Mouse (Mus musculus): ENCODE data around the gene Zswim3.

The Zswim3 gene

DNA sequence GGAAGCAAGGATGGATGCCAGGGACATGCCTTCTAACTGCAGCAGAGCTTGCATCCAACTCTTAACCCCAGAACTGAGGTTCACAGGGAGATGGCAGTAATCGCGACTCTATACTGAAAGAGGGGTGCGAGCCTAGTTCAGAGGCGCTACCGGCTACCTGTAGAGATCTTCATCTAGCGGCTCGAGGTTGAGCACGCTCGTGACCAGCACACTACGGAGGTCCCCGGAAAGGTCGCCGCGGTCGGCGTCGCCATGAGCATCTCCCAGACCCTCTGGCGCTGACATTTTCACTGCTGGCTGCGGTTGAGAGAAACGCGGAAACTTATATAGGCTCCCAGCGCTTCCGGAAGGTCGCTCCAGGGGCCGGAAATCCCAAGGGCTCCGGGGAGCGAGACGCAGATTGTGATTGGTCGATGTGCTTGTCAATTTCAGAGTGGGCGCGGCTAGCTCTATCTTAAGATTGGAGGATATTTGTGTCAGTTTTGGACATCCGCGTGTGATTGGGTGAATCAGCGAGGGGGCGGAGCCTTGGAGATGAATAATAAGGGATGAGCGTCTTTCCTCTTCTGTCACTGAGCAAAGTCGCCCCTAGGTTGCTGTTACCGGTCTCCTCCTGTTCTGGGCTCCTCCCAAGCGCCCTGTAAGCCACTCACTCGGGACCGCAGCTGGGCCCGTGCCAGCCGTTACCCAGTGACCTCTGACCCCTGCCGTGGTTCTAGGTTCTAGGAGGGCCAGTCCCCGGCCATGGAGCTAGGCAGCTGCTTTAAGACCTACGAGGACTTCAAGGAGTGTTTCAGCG is at the start of gene Zswim3, which contains the start of gene Acot8:
Gene Zswim3, plus strand, starts transcription at position 566 of the 799 bp plus-strand sequence.
Gene Acot8, minus strand, starts transcription at position 350 of the 799 bp plus-strand sequence.
- WGBS = under 1% methylated on average over 47 of the region's 47 CpGs

DNA sequence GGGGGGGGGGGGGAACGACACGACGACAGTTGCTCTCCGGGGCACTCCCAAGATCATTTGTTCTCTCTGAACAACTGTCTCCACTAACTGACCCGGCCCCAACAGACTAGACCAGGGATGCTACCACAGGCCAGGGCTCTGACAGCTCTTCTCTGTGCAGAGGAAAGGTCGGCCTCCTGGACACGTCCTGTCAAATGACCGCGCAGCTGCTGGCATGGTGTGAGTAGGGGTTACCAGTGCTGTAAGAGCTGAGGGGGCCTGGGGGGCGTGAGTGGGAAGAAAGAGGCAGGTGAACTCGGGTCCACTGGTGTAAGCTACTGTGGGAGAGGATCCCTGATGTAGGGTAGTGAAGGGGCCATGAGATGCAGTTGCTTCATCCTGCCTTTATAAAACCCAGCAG is 47.1 kb upstream of the Zswim3 start:
- WGBS = 93% methylated on average over 11 of the region's 11 CpGs

DNA sequence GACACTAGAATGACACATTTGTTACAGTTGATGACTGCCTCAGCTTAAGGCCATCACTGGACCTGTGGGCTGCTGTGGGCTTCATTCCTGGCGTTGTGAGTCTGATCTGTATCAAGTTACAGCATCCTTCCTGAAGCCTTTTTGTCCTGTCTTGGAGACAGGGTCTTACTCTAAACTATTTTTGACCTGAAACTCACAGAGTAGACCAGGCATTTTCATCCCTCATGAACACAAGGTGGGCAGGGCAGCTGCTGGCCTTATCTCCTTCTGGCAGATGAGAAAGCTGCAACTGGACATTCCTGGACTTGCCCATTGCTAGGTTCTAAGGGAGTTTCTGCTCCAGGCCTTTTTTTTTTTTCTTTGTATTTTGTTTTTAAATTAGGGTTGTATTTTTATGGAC is 46.2 kb upstream of the Zswim3 start:
- WGBS = 73% methylated on average over 1 of the region's 1 CpGs

DNA sequence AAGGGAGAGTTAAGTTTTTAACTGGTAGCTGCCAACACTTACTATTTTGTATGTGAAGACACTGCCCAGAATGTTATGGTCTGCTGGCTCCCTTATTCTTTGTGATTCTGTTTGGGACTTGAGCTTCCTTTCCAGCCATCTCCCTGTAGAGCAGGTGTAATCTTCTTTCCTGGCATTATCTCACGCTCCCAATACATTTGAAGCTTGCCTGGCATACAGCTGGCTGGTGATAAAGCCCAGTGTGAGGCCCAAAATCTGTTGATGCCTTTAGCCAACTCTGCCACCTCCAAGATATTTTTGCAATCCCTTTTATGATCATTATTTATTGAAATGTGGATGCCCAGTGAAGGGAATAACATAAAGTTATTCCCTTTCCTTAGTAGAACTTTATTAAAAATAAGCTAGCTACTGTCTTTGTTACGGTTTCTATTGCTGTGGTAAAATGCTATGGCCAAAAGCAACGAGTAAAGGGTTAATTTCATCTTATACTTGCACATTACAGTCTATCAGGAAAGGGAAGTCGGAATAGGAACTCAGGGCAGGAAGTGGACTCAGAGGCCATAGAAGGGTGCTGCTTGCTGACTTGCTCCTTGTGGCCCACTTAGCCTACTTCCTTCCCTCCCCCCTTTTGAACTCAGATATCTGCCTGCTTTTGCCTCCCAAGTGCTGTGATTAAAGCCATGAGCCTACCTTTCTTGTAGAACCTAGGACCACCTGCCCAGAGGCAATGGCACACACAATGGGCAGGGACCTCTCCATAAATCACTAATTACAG is 44.7 kb upstream of the Zswim3 start:
- WGBS = 86% methylated on average over 4 of the region's 4 CpGs

DNA sequence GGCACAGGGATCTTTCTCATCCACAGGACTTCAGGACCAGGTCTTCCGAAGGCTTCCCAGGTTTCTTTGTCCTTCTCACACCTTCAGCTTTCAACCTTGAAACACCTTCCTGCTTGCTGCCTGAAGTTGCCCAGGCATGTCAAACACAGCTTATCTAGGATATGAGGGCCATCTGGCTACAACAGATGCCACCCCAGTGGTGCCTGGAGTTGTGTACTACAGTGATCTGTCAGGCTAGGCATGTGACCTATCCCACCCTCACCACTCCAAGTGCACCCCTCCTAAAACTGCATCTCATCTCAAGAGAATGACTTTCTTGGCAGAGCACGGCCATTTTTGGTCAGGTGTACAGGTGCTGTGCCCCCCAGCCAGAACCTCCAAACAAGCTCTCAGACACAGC is 43.4 kb upstream of the Zswim3 start:
- 92% methylated on average over 2 of the region's 2 CpGs for WGBS

DNA sequence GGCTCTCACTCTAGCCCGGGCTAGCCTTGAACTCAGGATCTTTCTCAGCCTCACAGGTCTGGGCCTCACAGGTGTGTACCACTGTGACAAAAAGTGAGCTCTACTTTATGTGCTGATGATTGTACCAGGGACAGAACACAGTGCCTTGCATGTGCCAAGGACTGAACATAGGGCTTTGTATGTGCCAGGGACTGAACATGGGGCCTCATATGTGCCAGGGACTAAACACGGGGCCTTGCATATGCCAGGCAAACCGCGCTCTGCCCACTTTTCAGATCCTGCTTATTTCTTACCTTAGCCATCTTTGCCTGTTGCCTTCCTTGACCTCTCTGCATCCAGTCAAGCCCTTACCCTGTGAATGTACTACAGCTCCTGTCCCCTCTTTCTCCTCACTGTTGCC is 42.9 kb upstream of the Zswim3 start:
- WGBS = 98% methylated on average over 4 of the region's 4 CpGs

DNA sequence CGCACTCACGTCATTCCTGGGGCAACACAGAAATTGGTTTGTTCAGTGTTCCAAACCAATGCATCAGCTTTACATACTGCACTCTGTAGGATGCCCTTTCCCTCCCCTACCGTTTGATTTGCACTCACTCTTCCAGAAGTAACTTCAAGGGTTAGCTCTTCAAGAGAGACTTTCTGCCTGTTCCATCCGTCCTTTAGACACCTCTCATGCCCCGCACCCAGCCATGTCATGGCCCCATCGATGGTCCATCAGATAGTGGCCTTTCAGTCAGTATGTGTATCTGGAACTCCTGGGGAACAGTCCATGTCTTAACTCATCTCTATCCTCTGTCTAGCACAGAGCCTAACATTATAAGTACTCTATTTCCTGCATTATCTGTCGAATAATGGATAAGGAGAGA is 42.3 kb upstream of the Zswim3 start:
- WGBS = 87% methylated on average over 7 of the region's 7 CpGs

DNA sequence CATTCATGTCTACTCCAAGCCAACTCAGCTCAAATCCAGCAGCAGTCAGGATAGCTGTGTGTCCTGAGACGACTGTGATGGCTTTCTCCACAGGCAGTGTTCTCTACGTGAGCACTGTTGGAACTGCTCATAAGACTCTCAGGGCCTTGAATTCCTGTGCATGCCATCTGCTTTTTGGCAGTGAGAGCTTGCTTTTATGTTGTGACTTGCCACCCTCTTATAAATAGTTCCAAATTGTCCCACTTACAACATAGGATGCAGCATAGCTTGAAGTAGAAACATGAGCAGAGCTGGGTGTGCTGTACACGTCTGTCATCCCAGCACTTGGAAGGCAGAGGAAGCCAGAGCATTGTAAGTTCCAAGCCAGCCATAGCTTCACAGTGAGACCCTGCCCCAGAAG is 39.1 kb upstream of the Zswim3 start:
- WGBS = 35% methylated on average over 3 of the region's 3 CpGs

DNA sequence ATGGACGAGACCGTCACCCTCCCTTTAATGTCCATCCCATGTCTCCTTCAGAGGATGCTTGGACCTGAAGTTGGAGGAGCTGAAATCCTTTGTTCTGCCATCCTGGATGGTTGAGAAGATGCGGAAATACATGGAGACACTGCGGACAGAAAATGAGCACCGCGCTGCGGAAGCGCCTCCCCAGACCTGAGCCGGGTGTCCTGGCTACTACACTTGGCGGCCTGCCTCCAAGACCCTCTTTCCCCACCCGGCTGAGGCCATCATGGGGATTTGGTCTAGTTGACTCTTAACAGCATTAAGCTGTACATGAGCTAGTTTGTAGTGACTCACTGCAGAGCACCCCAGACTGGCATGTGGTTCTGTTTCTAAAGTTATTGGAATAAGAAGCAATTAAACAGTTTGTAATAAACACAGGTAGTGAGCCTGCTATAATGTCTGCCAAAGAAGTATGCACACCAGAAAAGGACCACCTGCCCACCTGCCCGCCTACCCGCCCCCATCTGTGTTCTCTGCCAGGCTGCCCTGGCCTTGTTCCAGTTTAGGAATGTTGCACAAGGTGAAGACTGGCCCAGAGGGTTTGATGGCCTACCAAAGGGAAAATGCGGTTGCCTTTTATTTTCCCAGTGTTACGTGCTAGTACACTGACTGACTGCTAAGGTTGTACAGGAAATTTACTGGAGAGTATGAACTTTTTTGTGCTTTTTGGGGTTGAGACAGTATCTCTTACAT is 36.9 kb upstream of the Zswim3 start:
- 91% methylated on average over 15 of the region's 15 CpGs for WGBS

DNA sequence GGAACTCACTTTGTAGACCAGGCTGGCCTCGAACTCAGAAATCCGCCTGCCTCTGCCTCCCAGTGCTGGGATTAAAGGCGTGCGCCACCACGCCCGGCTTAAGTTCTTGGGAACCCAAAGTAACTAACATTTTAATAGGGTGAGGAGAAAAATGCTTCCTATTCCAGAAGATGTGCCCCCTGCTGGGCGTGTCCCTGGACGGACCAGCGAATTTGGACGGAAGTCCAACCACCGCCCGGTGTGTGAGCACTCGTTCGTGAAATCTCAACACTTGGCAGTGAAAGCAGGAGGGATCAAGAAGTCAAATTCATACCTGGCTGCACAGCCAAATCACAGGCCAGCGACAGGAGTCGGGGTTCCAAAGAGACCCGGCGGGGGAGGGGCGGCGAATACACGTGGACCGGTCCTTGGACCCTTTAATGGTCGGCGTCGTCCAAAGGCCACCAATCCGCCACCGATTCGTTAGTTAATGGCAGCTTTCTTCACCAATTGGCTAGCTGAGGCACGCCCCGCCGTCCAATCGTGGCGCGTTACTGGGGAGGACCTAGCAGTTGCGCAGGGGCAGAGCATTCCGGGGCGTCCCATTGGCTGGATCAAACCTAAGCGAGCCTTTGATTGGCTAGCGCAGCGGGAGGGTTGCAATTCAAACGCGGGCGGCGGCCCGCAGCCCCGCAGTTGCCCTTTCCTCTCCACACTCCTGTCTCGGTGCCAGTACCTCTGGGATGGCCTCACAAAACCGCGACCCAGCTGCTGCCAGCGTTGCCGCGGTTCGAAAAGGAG is 35.5 kb upstream of the Zswim3 start, which contains the start of gene Ube2c:
Gene Ube2c, plus strand, starts transcription at position 641 of the 780 bp plus-strand sequence.
- 2% methylated on average over 53 of the region's 53 CpGs for WGBS

DNA sequence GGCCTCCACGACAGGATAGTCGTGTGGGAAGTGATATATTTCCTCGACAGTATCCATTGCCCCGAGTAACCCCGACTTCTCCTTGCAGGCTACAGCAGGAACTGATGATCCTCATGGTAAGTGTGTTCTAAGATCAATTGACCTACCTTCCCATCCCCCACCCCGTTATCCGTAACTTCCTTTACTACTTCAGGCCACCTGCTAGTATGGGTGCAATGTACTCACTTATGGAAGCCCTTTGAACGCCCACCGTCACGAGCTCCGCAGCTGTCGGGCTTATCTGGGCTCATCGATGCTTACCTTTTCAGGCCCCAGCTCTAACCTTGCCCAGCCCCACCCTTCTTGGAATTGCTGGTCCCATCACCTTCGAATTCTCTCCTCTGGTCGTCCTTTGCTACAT is 34.6 kb upstream of the Zswim3 start:
- 3% methylated on average over 15 of the region's 15 CpGs for WGBS

DNA sequence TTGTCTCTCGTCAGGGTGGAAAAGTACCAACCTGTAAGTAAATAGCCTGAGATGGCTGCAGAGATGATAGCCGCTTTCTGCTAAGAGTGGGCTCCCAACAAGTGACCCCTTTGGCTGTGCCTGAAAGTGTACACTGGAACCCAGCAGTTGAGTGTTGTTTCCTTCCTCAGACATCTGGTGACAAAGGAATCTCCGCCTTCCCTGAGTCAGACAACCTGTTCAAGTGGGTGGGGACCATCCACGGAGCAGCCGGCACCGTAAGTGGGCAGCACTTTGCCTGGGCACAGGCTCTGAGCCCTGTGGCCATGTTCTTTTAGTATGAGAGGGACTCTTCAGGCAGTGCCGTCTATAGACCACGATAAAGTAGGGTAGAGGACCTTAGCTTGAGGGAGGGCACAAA is 33.8 kb upstream of the Zswim3 start:
- 57% methylated on average over 8 of the region's 8 CpGs for WGBS

DNA sequence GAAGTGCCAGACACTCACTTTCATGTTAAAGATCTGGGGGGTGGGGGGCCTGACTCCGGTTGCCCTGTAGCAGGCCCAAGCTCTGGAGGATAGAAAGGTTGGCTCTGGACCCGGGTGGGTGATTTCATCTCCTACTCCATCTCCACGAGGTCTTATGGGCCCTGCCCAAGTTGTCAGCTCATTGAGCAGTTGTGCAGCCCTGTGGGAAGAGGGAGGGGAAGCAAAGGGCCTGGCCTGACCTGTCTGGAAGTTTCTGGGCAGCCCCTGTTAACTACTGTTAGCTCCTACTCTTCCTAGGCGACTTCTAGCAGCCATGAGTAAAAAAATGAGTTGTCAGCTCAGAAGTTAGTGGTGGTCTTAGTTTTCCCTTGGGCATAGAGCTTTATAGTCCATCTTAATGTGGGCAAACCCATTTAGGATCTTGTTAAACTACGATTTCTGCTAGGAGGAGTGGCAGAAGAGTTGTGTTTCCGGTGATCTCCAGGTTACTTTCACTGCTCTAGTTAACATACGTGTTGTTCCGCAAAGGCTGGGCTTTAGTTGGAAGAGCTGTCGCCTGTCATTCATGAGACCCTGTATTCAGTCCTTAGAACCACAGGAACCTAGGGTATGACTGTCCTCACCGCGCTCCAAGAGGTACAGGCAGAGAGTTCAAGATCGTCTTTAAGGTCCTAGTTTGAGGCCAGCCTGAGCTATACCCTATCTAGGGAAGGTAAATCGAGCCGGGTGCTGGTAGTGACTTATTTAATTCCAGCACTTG is 31.5 kb upstream of the Zswim3 start:
- 84% methylated on average over 14 of the region's 14 CpGs for WGBS

DNA sequence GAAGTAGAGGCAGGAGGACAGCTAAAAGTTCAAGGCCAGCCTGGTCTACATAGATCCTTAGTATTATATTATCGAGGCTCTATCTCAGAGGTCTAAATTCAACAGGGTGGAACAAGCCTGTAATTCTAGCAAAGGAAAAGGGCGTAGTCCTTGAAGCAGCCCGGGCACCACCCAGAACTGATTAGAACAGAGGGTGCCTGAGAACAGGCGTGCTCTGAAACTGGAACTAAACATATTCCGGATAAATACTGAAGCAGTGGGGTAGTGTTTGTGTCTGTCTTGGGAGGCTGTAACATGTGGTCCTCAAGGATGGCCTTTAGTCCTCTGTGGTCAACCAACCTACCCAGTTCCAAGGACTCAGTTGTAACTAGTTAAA is 30.9 kb upstream of the Zswim3 start:
- WGBS = 83% methylated on average over 5 of the region's 5 CpGs

DNA sequence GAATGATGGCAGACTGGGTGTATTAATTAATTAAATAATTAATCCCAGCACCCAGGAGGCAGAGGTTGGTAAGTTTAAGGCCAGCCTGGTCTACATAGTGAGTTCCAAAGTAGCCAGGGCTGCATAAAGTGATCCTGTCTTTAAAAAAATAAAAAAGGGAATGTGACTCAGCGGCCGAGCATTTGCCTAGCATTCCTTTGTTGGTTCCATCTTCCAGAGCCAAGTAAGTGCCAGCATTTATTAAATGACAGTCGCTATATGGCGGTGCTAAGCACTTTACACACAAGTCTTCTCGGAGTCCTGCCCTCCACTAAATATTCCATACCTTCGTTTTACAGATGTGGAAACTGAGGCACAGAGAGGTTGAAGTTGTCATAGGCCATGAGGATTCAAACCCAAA is 28.8 kb upstream of the Zswim3 start:
- WGBS = 90% methylated on average over 6 of the region's 6 CpGs

DNA sequence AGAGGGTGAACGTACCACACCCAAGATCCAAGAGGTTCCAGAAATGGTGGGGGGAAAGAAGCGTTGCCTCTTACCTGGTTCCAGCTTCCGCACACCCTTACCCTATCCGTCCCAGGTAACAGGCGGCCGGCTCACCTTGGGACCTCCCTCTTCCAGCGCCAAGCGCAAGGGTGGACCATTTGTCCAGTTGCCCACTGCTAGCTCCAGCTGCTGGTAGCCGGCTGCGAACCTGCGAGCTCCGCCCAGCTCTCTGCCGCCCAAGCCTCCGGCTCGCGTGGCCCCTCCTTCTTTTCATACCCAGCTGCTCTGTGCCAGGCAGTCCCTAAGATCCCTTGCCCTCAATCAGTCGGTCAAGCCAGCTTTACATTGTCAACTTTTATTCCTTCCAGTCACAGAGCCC is 28.1 kb upstream of the Zswim3 start:
- 73% methylated on average over 17 of the region's 17 CpGs for WGBS

DNA sequence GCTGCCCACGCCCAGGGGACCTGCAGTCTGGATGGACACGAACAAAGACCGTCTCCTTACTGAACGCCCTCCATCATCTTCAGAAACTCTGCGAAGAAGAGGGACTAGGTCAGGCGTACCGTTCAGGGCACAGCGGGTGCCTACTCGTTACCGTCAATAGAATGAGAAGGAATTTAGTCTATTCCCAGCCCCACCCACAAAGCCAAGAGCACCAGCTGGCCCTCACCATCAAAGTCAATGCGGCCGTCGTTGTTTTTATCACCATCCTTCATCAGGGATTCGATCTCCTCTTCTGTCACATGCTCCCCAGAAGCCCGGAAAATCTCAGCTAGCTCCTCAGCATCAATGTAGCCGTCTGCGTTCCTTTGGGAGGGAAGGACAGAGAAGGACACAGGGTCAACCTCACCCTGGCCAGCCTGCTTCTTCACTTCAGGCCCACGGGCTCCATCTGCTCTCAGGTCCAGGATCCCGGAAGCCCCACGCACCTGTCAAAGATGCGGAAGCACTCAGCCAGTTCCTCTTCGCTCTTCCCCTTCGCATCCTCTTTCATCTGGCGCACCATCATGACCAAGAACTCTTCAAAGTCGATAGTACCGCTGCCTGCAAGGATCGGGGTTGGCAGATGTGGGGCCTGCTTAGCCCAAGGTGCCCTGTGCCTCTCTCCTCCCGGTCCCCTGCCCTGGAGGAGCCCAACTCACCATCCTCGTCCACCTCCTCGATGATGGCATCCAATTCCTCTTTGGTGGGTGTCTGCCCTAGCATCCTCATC is 27.5 kb upstream of the Zswim3 start:
- WGBS = 75% methylated on average over 30 of the region's 30 CpGs

DNA sequence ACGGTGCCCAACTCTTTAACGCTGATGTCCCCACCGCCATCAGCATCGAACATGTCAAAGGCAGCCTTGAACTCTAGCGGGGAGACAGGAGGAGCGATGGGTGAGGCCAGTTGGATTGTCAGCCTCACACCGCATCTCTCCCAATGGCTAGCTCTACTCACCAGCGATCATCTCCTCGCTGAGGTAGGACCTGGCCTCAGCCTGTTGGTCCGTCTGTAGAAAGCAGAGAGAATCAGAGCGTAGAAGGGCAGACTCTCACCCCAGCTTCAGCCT is 26.9 kb upstream of the Zswim3 start:
- WGBS = 93% methylated on average over 11 of the region's 11 CpGs

DNA sequence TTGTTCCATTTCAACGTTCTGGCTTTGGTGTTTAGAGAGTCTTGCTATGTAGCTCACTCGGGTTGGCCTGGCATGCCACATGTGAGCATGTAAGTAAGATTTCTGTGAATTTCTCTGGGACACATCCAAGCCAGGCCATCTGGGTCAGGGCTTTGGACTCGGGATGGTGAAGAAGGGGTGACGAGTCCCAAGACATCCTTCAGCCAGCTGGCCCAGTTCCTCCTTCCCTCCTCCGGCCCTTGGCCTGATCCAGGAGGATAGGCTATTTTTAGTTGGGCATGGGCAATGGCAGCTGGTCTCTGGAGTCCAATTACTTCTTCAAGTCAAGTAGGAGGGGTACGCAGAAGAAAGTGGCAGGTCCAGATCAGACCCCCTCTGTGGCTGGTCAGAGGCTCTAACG is 26.1 kb upstream of the Zswim3 start:
- 67% methylated on average over 7 of the region's 7 CpGs for WGBS

DNA sequence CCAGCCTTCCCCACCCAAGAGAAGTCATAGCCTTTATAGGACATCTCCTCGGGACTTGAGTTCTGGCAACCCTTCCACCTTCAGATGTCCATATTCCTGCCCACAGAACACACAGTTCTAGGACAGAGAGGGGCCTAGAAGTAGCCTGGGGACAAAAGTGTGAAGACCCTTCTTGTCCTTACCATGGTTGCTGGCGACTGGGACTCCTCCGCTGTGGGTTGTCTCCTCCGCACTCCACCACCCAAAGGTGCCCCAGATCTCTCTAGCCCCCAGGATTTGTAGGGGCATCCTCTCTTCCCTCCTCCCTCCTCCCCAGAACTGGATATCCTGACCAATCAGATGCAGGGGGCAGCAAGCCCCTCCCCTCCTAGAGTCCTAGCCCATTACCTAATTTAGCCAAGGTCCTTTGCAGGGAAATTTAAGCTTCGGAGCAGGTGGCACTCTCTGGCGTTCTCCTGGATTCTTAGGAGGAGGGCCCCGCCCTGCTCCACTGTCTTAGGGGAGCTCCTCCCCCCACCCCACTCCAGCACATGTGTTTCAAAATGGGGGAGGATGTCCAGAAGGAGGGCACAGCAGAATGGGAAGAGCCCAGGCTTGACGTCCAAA is 25.3 kb upstream of the Zswim3 start, which contains the start of gene Tnnc2:
Gene Tnnc2, minus strand, starts transcription at position 487 of the 606 bp plus-strand sequence.
- 70% methylated on average over 8 of the region's 8 CpGs for WGBS
